Mouse (Mus musculus): ENCODE results near the gene Flvcr1.
A peak's percentile ranks its signal among the peaks of the same experiment; 100 is the strongest.
"Not testable (repeated sequence)": the region's sequence is repeated elsewhere in the genome, so short reads cannot be mapped to it uniquely, and the experiment has no call there.

Gene Flvcr1

GRCm38 (mm10) chr1:191037999-191038398 lies 12.0 kb upstream of the Flvcr1 start:
- no peak for DNase-seq

GRCm38 (mm10) chr1:191036554-191037334 lies 10.8 kb upstream of the Flvcr1 start, which contains the start of gene Spata45:
Gene Spata45 (plus strand): TSS chr1:191036639.
- no peak for DNase-seq

GRCm38 (mm10) chr1:191035649-191036048 lies 9.7 kb upstream of the Flvcr1 start:
- no peak for DNase-seq

- not testable (repeated sequence) for DNase-seq
Observed at GRCm38 (mm10) chr1:191030922-191031425, 5.0 kb upstream of the Flvcr1 start.

GRCm38 (mm10) chr1:191030182-191030581 lies 4.2 kb upstream of the Flvcr1 start:
- DNase-seq, result peak in 1 of 2 experiments; percentile 18

GRCm38 (mm10) chr1:191025016-191026012 lies 644 bp downstream of the Flvcr1 start:
- DNase-seq, result peak in 1 of 2 experiments; percentile 17

GRCm38 (mm10) chr1:191023806-191024205 lies 2.2 kb downstream of the Flvcr1 start:
- DNase-seq, result not testable (repeated sequence)

GRCm38 (mm10) chr1:191023140-191023539 lies 2.8 kb downstream of the Flvcr1 start:
- DNase-seq, result no peak

GRCm38 (mm10) chr1:191021016-191021415 lies 4.9 kb downstream of the Flvcr1 start:
- no peak for DNase-seq

GRCm38 (mm10) chr1:191020217-191020924 lies 5.6 kb downstream of the Flvcr1 start:
- no peak for DNase-seq

- no peak for DNase-seq
Observed at GRCm38 (mm10) chr1:191019803-191020202, 6.2 kb downstream of the Flvcr1 start.

- DNase-seq, result no peak
Observed at GRCm38 (mm10) chr1:191014271-191014670, 11.7 kb downstream of the Flvcr1 start.

GRCm38 (mm10) chr1:191008707-191009106 lies 17.3 kb downstream of the Flvcr1 start:
- DNase-seq, result peak in 1 of 2 experiments; percentile 20

GRCm38 (mm10) chr1:191002201-191002600 lies 23.8 kb downstream of the Flvcr1 start:
- peak in 1 of 2 experiments; percentile 30 for DNase-seq

GRCm38 (mm10) chr1:191000686-191001085 lies 25.3 kb downstream of the Flvcr1 start:
- DNase-seq, result no peak

GRCm38 (mm10) chr1:190998027-190998426 lies 27.9 kb downstream of the Flvcr1 start:
- no peak for DNase-seq

GRCm38 (mm10) chr1:190996346-190996877 lies 29.5 kb downstream of the Flvcr1 start:
- no peak for DNase-seq

GRCm38 (mm10) chr1:190995548-190995947 lies 30.4 kb downstream of the Flvcr1 start:
- peak; percentile 84 for DNase-seq

- DNase-seq, result no peak
Observed at GRCm38 (mm10) chr1:190989437-190990082, 36.4 kb downstream of the Flvcr1 start.

- no peak for DNase-seq
Observed at GRCm38 (mm10) chr1:190981412-190981811, 44.5 kb downstream of the Flvcr1 start.

GRCm38 (mm10) chr1:190980470-190980869 lies 45.5 kb downstream of the Flvcr1 start:
- no peak for DNase-seq
